Mouse (Mus musculus) MEL (cell line): ENCODE results near the gene Fam166b. TPM values are rescaled to one million over a fixed set of nuclear protein-coding genes. Genes with fewer than 3 reads are reported as not detected.

Experiments used
- DNase-seq: peaks from one replicate; pipeline ENCODE4 v3.0.0; 2011; ENCODE audit warnings: low read depth, low spot score
- H3K27ac ChIP-seq: 2 replicates; pipeline ENCODE4 v1.5.1; 2012; ENCODE audit warnings: low read depth, mild to moderate bottlenecking, control low read depth, low read length, moderate library complexity; ENCODE audit not compliant: control insufficient read depth
- H3K27me3 ChIP-seq, 2 experiments: fragments of 150-350 bp in 1 of 2; sonication (generic) in 1 of 2; 2 replicates each; pipeline ENCODE4 v1.6.1; 2012; ENCODE audit warnings: low read length in 2 of 2, mild to moderate bottlenecking in 2 of 2, improper control_type of control experiment in 1 of 2, moderate library complexity in 1 of 2; ENCODE audit not compliant: insufficient read depth in 2 of 2, control insufficient read depth in 1 of 2
- H3K36me3 ChIP-seq, 2 experiments: 2 replicates each; pipeline ENCODE4 v1.6.1; 2012 to 2014; ENCODE audit warnings: low read length in 2 of 2, improper control_type of control experiment in 1 of 2, inconsistent platforms in 1 of 2, mild to moderate bottlenecking in 1 of 2; ENCODE audit not compliant: insufficient read depth in 2 of 2, control insufficient read depth in 1 of 2
- H3K4me1 ChIP-seq, 2 experiments: fragments of 150-350 bp in 1 of 2; sonication (generic) in 1 of 2; 2 replicates each; pipeline ENCODE4 v1.6.1; 2012; ENCODE audit warnings: low read length in 2 of 2, improper control_type of control experiment in 1 of 2, mild to moderate bottlenecking in 1 of 2; ENCODE audit not compliant: insufficient read depth in 2 of 2, control insufficient read depth in 1 of 2
- H3K4me3 ChIP-seq, 2 experiments: fragments of 150-350 bp in 1 of 2; sonication (generic) in 1 of 2; 2 replicates each; pipeline ENCODE4 v1.5.1; 2012; ENCODE audit warnings: low read depth in 2 of 2, low read length in 2 of 2, mild to moderate bottlenecking in 2 of 2, moderate library complexity in 2 of 2, control low read depth in 1 of 2, improper control_type of control experiment in 1 of 2; ENCODE audit not compliant: control insufficient read depth in 1 of 2, insufficient read depth in 1 of 2
- H3K79me2 ChIP-seq: 2 replicates; pipeline ENCODE4 v1.6.1; 2012; ENCODE audit warnings: mild to moderate bottlenecking, low read length, moderate library complexity; ENCODE audit not compliant: control insufficient read depth, poor library complexity, insufficient read depth
- H3K9ac ChIP-seq: 2 replicates; pipeline ENCODE4 v1.6.1; 2012; ENCODE audit warnings: low read depth, mild to moderate bottlenecking, control low read depth, low read length, moderate library complexity; ENCODE audit not compliant: control insufficient read depth, poor library complexity, severe bottlenecking
- H3K9me3 ChIP-seq: fragments of 150-350 bp; sonication (generic); replicated peaks from 2 replicates; pipeline ENCODE4 v1.6.1; 2012; ENCODE audit warnings: mild to moderate bottlenecking, low read length, improper control_type of control experiment, moderate library complexity; ENCODE audit not compliant: insufficient read depth
- CHD1 ChIP-seq: IDR thresholded peaks from 2 replicates; pipeline ENCODE4 v1.6.1; 2012; ENCODE audit warnings: low read depth, mild to moderate bottlenecking, inconsistent platforms, low read length, improper control_type of control experiment
- CHD2 ChIP-seq: IDR thresholded peaks from 2 replicates; pipeline ENCODE4 v1.6.1; 2011; ENCODE audit warnings: low read length, improper control_type of control experiment
- CTCF ChIP-seq, 3 experiments: IDR thresholded peaks in 2 of 3; conservative IDR thresholded peaks in 1 of 3; 2 replicates each; pipeline ENCODE4 v1.5.1; 2011 to 2012; ENCODE audit warnings: low read length in 3 of 3, low read depth in 2 of 3, mild to moderate bottlenecking in 2 of 3, improper control_type of control experiment in 1 of 3, inconsistent platforms in 1 of 3, mixed read lengths in 1 of 3, moderate library complexity in 1 of 3; ENCODE audit not compliant: control insufficient read depth in 1 of 3, insufficient read depth in 1 of 3, poor library complexity in 1 of 3, severe bottlenecking in 1 of 3
- ELF1 ChIP-seq: IDR thresholded peaks from 2 replicates; pipeline ENCODE4 v1.6.1; 2014; ENCODE audit warnings: low read depth, mild to moderate bottlenecking, inconsistent platforms, low read length, improper control_type of control experiment, moderate library complexity
- EP300 ChIP-seq, 2 experiments: IDR thresholded peaks; 2 replicates each; pipeline ENCODE4 v1.6.1; 2011; ENCODE audit warnings: improper control_type of control experiment in 2 of 2, low read length in 2 of 2, low read depth in 1 of 2, mild to moderate bottlenecking in 1 of 2
- ETS1 ChIP-seq: IDR thresholded peaks from 2 replicates; pipeline ENCODE4 v1.6.1; 2012; ENCODE audit warnings: low read depth, mild to moderate bottlenecking, inconsistent platforms, low read length, improper control_type of control experiment, moderate library complexity
- GABPA ChIP-seq: IDR thresholded peaks from 2 replicates; pipeline ENCODE4 v1.6.1; 2012; ENCODE audit warnings: low read depth, mild to moderate bottlenecking, inconsistent platforms, low read length, improper control_type of control experiment, moderate library complexity
- HCFC1 ChIP-seq: IDR thresholded peaks from 2 replicates; pipeline ENCODE4 v1.6.1; 2012; ENCODE audit warnings: low read depth, mild to moderate bottlenecking, inconsistent platforms, low read length, improper control_type of control experiment, moderate library complexity
- JUND ChIP-seq: IDR thresholded peaks from 2 replicates; pipeline ENCODE4 v1.6.1; 2011; ENCODE audit warnings: low read depth, mild to moderate bottlenecking, improper control_type of control experiment, low read length
- MAZ ChIP-seq: IDR thresholded peaks from 2 replicates; pipeline ENCODE4 v1.6.1; 2012; ENCODE audit warnings: low read depth, mild to moderate bottlenecking, inconsistent platforms, low read length, improper control_type of control experiment
- MXI1 ChIP-seq: IDR thresholded peaks from 2 replicates; pipeline ENCODE4 v1.6.1; 2011; ENCODE audit warnings: mild to moderate bottlenecking, low read depth, low read length, improper control_type of control experiment
- MYB ChIP-seq: IDR thresholded peaks from 2 replicates; pipeline ENCODE4 v1.6.1; 2011; ENCODE audit warnings: mild to moderate bottlenecking, low read depth, low read length, improper control_type of control experiment
- MYC ChIP-seq: IDR thresholded peaks from 2 replicates; pipeline ENCODE4 v1.6.1; 2011; ENCODE audit warnings: low read depth, mild to moderate bottlenecking, low read length, improper control_type of control experiment, moderate library complexity
- NELFE ChIP-seq: IDR thresholded peaks from 2 replicates; pipeline ENCODE4 v1.6.1; 2011; ENCODE audit warnings: low read depth, low read length, improper control_type of control experiment
- NRF1 ChIP-seq: IDR thresholded peaks from 2 replicates; pipeline ENCODE4 v1.6.1; 2014; ENCODE audit warnings: low read depth, mild to moderate bottlenecking, inconsistent platforms, low read length, improper control_type of control experiment, moderate library complexity; ENCODE audit not compliant: poor library complexity, insufficient read depth, severe bottlenecking
- POLR2AphosphoS5 ChIP-seq: IDR thresholded peaks from 2 replicates; pipeline ENCODE4 v1.6.1; 2012; ENCODE audit warnings: low read depth, borderline replicate concordance, mild to moderate bottlenecking, inconsistent platforms, low read length, moderate library complexity, mixed read lengths
- RAD21 ChIP-seq: IDR thresholded peaks from 2 replicates; pipeline ENCODE4 v1.6.1; 2011; ENCODE audit warnings: mild to moderate bottlenecking, low read depth, low read length, improper control_type of control experiment
- RCOR1 ChIP-seq: IDR thresholded peaks from 2 replicates; pipeline ENCODE4 v1.6.1; 2012; ENCODE audit warnings: low read depth, mild to moderate bottlenecking, inconsistent platforms, low read length, improper control_type of control experiment
- SMC3 ChIP-seq: IDR thresholded peaks from 2 replicates; pipeline ENCODE4 v1.6.1; 2011; ENCODE audit warnings: low read depth, low read length, improper control_type of control experiment
- TAL1 ChIP-seq: IDR thresholded peaks from 2 replicates; pipeline ENCODE4 v1.6.1; 2012; ENCODE audit warnings: mild to moderate bottlenecking, inconsistent platforms, low read length, moderate library complexity, mixed read lengths
- TCF12 ChIP-seq: IDR thresholded peaks from 2 replicates; pipeline ENCODE4 v1.6.1; 2014; ENCODE audit warnings: low read depth, mild to moderate bottlenecking, inconsistent platforms, low read length, improper control_type of control experiment, moderate library complexity
- ZKSCAN1 ChIP-seq: IDR thresholded peaks from 2 replicates; pipeline ENCODE4 v1.6.1; 2012; ENCODE audit warnings: low read depth, mild to moderate bottlenecking, inconsistent platforms, low read length, improper control_type of control experiment, moderate library complexity
- ZMIZ1 ChIP-seq: IDR thresholded peaks from 2 replicates; pipeline ENCODE4 v1.6.1; 2012; ENCODE audit warnings: low read depth, mild to moderate bottlenecking, inconsistent platforms, low read length, improper control_type of control experiment, moderate library complexity
- polyA plus RNA-seq, 2 experiments: library from polyadenylated mRNA; stranded (reverse) in 1 of 2; unstranded in 1 of 2; fragments of >175 nt in 1 of 2; fragments of >200 nt in 1 of 2; gene quantifications; 2 replicates each; pipeline versions ENCODE4 v1.2.1 to v1.2.4; 2012; ENCODE audit warnings: low replicate concordance in 2 of 2, low read depth in 1 of 2; ENCODE audit not compliant: insufficient read length in 2 of 2, insufficient read depth in 1 of 2, missing spikeins in 1 of 2
- total RNA-seq: library from RNA; depleted of rRNA; stranded (reverse); fragments of 300-350 nt; gene quantifications from 2 replicates; pipeline ENCODE4 v1.2.3, GENCODE M21; 2012

Fam166b gene
- total and polyA plus RNA-seq, 3 experiments, result not detected

GRCm38 (mm10) chr4:43396381-43396780, 32.6 kb downstream of the Fam166b start:
- H3K4me3 ChIP-seq, result no peak overlapping the region
- H3K79me2 ChIP-seq, result no peaks in the 10 kb centered on the region
- DNase-seq, result no peak
- no peaks in the 10 kb centered on the region; a peak in 1 of 4 replicates for H3K36me3 ChIP-seq
- no peak overlapping the region for H3K27ac ChIP-seq
- no peaks in the 10 kb centered on the region for H3K9me3 ChIP-seq
- H3K27me3 ChIP-seq, result no peaks in the 10 kb centered on the region
- H3K9ac ChIP-seq, result no peak overlapping the region
- TF ChIP-seq HCFC1 (no peak), EP300 (IDR thresholded peaks at IDR 0.05; ENCODE audit: low read depth in 1 of 2, low read length in 2 of 2) (no peak), MYC (no peak), CTCF (IDR thresholded peaks at IDR 0.05 in 2 of 3, conservative IDR thresholded peaks at IDR 0.05 in 1 of 3; ENCODE audit: control insufficient read depth in 1 of 3, insufficient read depth in 1 of 3, low read depth in 2 of 3, low read length in 3 of 3, poor library complexity in 1 of 3, severe bottlenecking in 1 of 3) (no peak), CHD2 (no peak), MYB (no peak), ETS1 (no peak), MXI1 (no peak), ZMIZ1 (no peak), SMC3 (no peak), CHD1 (no peak), RCOR1 (no peak), RAD21 (no peak), NRF1 (no peak), GABPA (no peak), NELFE (no peak), TAL1 (no peak), MAZ (no peak), JUND (no peak), ZKSCAN1 (no peak)
- H3K4me1 ChIP-seq, result peaks cover 2 to 7% of the 10 kb centered on the region in 2 experiments; a peak in 1 of 4 replicates

- no peak overlapping the region for H3K9ac ChIP-seq
- no peaks in the 10 kb centered on the region for H3K27me3 ChIP-seq
- no peaks in the 10 kb centered on the region; a peak in 1 of 4 replicates for H3K36me3 ChIP-seq
- no peak overlapping the region for H3K4me3 ChIP-seq
- TF ChIP-seq CHD1 (no peak), TCF12 (no peak), ZMIZ1 (no peak), MXI1 (no peak), POLR2AphosphoS5 (no peak), SMC3 (no peak), CTCF (IDR thresholded peaks at IDR 0.05 in 2 of 3, conservative IDR thresholded peaks at IDR 0.05 in 1 of 3; ENCODE audit: control insufficient read depth in 1 of 3, insufficient read depth in 1 of 3, low read depth in 2 of 3, low read length in 3 of 3, poor library complexity in 1 of 3, severe bottlenecking in 1 of 3) (no peak), ELF1 (no peak), CHD2 (no peak)
- no peaks in the 10 kb centered on the region for H3K9me3 ChIP-seq
- no peak for DNase-seq
- no peak overlapping the region for H3K27ac ChIP-seq
- H3K79me2 ChIP-seq, result no peaks in the 10 kb centered on the region
- peaks cover 2 to 7% of the 10 kb centered on the region in 2 experiments; a peak in 1 of 4 replicates for H3K4me1 ChIP-seq
Observed at GRCm38 (mm10) chr4:43395836-43396235, 33.1 kb downstream of the Fam166b start.
